Mouse (Mus musculus) left cerebral cortex, postnatal 25 days (tissue): Measurements from ENCODE around the gene Zfp414. TPM values are rescaled to one million over a fixed set of nuclear protein-coding genes. Genes with fewer than 3 reads are reported as not detected.
"Not testable (repeated sequence)": the region's sequence is repeated elsewhere in the genome, so short reads cannot be mapped to it uniquely, and the experiment has no call there.

Source experiments
- DNase-seq, 2 experiments: peaks; one replicate each; pipeline ENCODE4 v3.0.0; 2022; ENCODE audit warnings: low spot score in 2 of 2, mixed read lengths in 1 of 2
- intact Hi-C: fragments of 180-260 bp; cut with DNase I; formaldehyde crosslinking; loops from one replicate; pipeline ENCODE4 v1.15.1; 2025
- total RNA-seq, 2 experiments: library from RNA; stranded (reverse); gene quantifications; 2 replicates each; pipeline ENCODE4 v1.2.3; 2021

Gene Zfp414
- total RNA-seq, result 10 to 100 TPM; 43.0 to 45.3 TPM

GRCm38 (mm10) chr17:33628621-33629486 lies at the start of gene Zfp414:
Zfp414 (plus strand) TSS chr17:33629090.
- intact Hi-C loops, result no loop called here
- peak; percentile 90 to 92 for DNase-seq

- DNase-seq, result no peak
- intact Hi-C loops, result no loop called here
Measured at GRCm38 (mm10) chr17:33584061-33584460, 44.8 kb upstream of the Zfp414 start.

GRCm38 (mm10) chr17:33586011-33586410 lies 42.9 kb upstream of the Zfp414 start:
- intact Hi-C loops, result no loop called here
- no peak for DNase-seq

GRCm38 (mm10) chr17:33597271-33597670 lies 31.6 kb upstream of the Zfp414 start:
- intact Hi-C loops, result no loop called here
- no peak for DNase-seq

GRCm38 (mm10) chr17:33598506-33598905 lies 30.4 kb upstream of the Zfp414 start:
- intact Hi-C loops, result no loop called here
- DNase-seq, result no peak

- intact Hi-C loops, result no loop called here
- DNase-seq, result no peak
Measured at GRCm38 (mm10) chr17:33599836-33600475, 28.9 kb upstream of the Zfp414 start.

GRCm38 (mm10) chr17:33600831-33601230 lies 28.1 kb upstream of the Zfp414 start:
- intact Hi-C loops, result no loop called here
- no peak for DNase-seq

GRCm38 (mm10) chr17:33601947-33602346 lies 26.9 kb upstream of the Zfp414 start:
- intact Hi-C loops, result no loop called here
- no peak for DNase-seq

- intact Hi-C loops, result no loop called here
- no peak for DNase-seq
Measured at GRCm38 (mm10) chr17:33607273-33607672, 21.6 kb upstream of the Zfp414 start.

- intact Hi-C loops, result no loop called here
- DNase-seq, result no peak
Measured at GRCm38 (mm10) chr17:33610548-33610947, 18.3 kb upstream of the Zfp414 start.

GRCm38 (mm10) chr17:33613726-33614125 lies 15.2 kb upstream of the Zfp414 start:
- intact Hi-C loops, DNase-seq: not testable (repeated sequence)

- intact Hi-C loops, result no loop called here
Measured at GRCm38 (mm10) chr17:33627281-33627680, 1.6 kb upstream of the Zfp414 start.

GRCm38 (mm10) chr17:33629487-33630125 lies 716 bp downstream of the Zfp414 start:
- no peak for DNase-seq
- intact Hi-C loops, result no loop called here

More at GRCm38 (mm10) chr17:33627281-33627680, 1.6 kb upstream of the Zfp414 start:
- no peak for DNase-seq

GRCm38 (mm10) chr17:33630171-33630895 lies 1.4 kb downstream of the Zfp414 start:
- DNase-seq, result no peak
- intact Hi-C loops, result no loop called here

GRCm38 (mm10) chr17:33631236-33631635 lies 2.3 kb downstream of the Zfp414 start:
- intact Hi-C loops, result no loop called here
- DNase-seq, result no peak

GRCm38 (mm10) chr17:33631796-33632195 lies 2.9 kb downstream of the Zfp414 start:
- intact Hi-C loops, result no loop called here
- no peak for DNase-seq

GRCm38 (mm10) chr17:33637038-33637437 lies 8.1 kb downstream of the Zfp414 start:
- peak; percentile 42 to 91 for DNase-seq
- intact Hi-C loops, result no loop called here

- no peak for DNase-seq
- intact Hi-C loops, result no loop called here
Measured at GRCm38 (mm10) chr17:33637516-33638276, 8.8 kb downstream of the Zfp414 start, which contains the start of gene Pram1. Pram1 (plus strand) TSS chr17:33638056.

- no peak for DNase-seq
- intact Hi-C loops, result no loop called here
Measured at GRCm38 (mm10) chr17:33639743-33640142, 10.9 kb downstream of the Zfp414 start.
